Mouse (Mus musculus): ENCODE measurements around the gene Lrp8.

DNA sequence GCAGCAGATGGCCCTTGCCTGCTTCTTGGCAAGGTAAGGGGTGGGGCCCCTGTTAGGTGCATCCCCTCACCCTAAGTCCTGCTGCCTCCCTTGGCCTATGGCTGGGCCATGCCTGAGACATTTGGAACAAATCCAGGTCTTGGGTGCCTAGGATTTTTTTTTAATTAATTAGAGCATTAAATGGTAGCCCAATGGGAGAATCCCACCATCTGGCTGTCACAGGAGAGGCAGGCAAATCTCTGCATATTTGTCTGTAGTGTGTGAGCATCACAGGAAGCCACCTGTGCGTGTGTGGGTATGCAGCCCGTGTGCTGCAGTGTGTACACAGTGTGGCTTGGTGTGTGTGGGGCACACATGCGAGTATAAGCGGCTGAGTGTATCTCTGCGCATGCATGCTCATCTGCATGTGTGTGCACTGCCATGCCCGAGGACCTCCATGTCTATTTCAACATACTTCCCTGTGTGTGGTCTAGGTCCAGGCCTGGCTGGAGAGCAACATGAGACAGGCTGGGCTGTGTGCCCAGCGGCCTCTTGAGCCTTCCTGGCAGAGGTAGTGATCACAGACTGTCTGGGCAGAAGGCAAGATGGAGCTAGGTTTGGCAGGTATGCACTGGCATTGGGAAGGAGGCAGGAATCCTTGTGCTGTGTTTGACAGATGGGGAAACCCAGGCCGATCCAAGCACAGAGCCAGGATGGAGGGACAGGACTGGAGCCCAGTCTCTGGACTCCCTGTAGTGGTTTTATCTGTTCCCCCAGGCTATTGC, 19.0 kb downstream of the Lrp8 start:
- TF ChIP-seq CTCF (IDR thresholded peaks at IDR 0.05; ENCODE audit: borderline replicate concordance, control insufficient read depth, extremely low read depth, insufficient read depth, low read length, poor library complexity) (no peak), POLR2A (IDR thresholded peaks at IDR 0.05; ENCODE audit: control insufficient read depth, extremely low read depth, insufficient read depth, low read length, poor library complexity) (no peak)
